Mouse (Mus musculus): ENCODE results near the gene Mecom. TPM values are rescaled to one million over a fixed set of nuclear protein-coding genes. Genes with fewer than 3 reads are reported as not detected.

The Mecom gene
- polyA plus RNA-seq, 1 experiment from 2014 or later = 32.7 TPM

- H3K36me3 ChIP-seq (ENCODE audit: control insufficient read depth, insufficient read depth, low read length) = no peaks in the 10 kb centered on the region
- peak overlapping the region; percentile 88; the same call in 1 of the 2 replicates for H3K9ac ChIP-seq (ENCODE audit: low read length)
- H3K4me1 ChIP-seq (ENCODE audit: control insufficient read depth, insufficient read depth, low read length) = peaks cover 27% of the 10 kb centered on the region
- peak overlapping the region; percentile 71 for H3K4me3 ChIP-seq (ENCODE audit: low read depth, low read length)
- peaks cover 32% of the 10 kb centered on the region for H3K27me3 ChIP-seq (ENCODE audit: control insufficient read depth, insufficient read depth, low read length)
- H3K4me2 ChIP-seq = peak overlapping the region; percentile 82
- H3K9me3 ChIP-seq (ENCODE audit: control insufficient read depth, low read length) = no peaks in the 10 kb centered on the region
- peak; percentile 95 for DNase-seq (ENCODE audit: low spot score, missing footprints)
- 0 out of 2 replicates have a peak overlapping the region, but pooled peaks have one; percentile 89 for H3K27ac ChIP-seq (ENCODE audit: low read depth, low read length)
- no peak for ATAC-seq (ENCODE audit: low FRiP score)
- under 1% methylated on average over 16 of the region's 16 CpGs for WGBS
Observed at GRCm38 (mm10) chr3:30510105-30510504, 37.7 kb downstream of the Mecom start.

- Histone ChIP-seq H3K27me3 (ENCODE audit: control insufficient read depth, insufficient read depth, low read length) (peaks cover 39% of the 10 kb centered on the region), H3K9me3 (ENCODE audit: control insufficient read depth, low read length) (no peaks in the 10 kb centered on the region), H3K9ac (ENCODE audit: low read length) (peak overlapping the region; percentile 88), H3K4me2 (peak overlapping the region; percentile 82), H3K36me3 (ENCODE audit: control insufficient read depth, insufficient read depth, low read length) (no peaks in the 10 kb centered on the region), H3K4me1 (ENCODE audit: control insufficient read depth, insufficient read depth, low read length) (peaks cover 35% of the 10 kb centered on the region), H3K4me3 (ENCODE audit: low read depth, low read length) (peak overlapping the region; percentile 71), H3K27ac (ENCODE audit: low read depth, low read length) (peak overlapping the region; percentile 89)
- ATAC-seq (ENCODE audit: low FRiP score) = peak; percentile 59
- WGBS = under 1% methylated on average over 33 of the region's 55 CpGs
- peak; percentile 97 for DNase-seq (ENCODE audit: low spot score, missing footprints)
Observed at GRCm38 (mm10) chr3:30508930-30509910, 38.6 kb downstream of the Mecom start.

DNA sequence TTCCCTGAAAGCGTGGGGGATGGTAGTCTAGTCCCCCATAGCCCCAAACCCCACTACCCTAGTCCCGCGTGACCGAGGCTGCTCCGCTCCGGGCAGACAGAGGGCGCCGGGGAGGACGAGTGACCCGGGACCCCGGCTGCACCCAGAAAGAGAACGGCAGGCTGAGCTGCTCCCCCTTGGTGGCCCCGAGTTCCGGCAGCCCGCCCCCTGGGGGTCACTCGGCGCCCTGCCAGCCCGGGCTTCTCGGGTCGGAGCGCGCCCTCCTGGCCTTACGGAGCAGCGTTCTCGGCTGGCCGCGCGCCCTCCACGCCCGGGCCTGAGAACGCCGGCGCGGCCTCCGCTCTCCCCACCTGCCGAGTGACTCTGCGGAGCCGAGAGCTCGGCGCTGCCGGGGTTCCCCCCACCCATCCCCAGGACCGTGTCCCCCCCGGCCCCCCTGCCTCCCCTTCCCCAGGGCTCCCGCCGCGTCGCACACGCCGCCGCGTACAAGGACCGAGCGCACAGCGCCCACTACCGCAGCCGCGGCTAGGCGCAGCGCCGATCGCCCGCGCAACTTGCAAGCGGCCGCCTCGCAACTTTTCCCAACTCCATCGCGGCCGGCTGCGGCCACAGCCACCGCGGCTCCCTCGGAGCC, 39.4 kb downstream of the Mecom start:
- Histone ChIP-seq H3K4me3 (ENCODE audit: low read depth, low read length) (peak overlapping the region; percentile 71), H3K9me3 (ENCODE audit: control insufficient read depth, low read length) (no peaks in the 10 kb centered on the region), H3K36me3 (ENCODE audit: control insufficient read depth, insufficient read depth, low read length) (no peaks in the 10 kb centered on the region), H3K9ac (ENCODE audit: low read length) (peak overlapping the region; percentile 88), H3K4me2 (peak overlapping the region; percentile 82), H3K4me1 (ENCODE audit: control insufficient read depth, insufficient read depth, low read length) (peaks cover 35% of the 10 kb centered on the region), H3K27ac (ENCODE audit: low read depth, low read length) (peak overlapping the region; percentile 89), H3K27me3 (ENCODE audit: control insufficient read depth, insufficient read depth, low read length) (peaks cover 39% of the 10 kb centered on the region)
- WGBS = 0% methylated on average over 27 of the region's 73 CpGs
- DNase-seq (ENCODE audit: low spot score, missing footprints) = no peak
- peak; percentile 80 for ATAC-seq (ENCODE audit: low FRiP score)

DNA sequence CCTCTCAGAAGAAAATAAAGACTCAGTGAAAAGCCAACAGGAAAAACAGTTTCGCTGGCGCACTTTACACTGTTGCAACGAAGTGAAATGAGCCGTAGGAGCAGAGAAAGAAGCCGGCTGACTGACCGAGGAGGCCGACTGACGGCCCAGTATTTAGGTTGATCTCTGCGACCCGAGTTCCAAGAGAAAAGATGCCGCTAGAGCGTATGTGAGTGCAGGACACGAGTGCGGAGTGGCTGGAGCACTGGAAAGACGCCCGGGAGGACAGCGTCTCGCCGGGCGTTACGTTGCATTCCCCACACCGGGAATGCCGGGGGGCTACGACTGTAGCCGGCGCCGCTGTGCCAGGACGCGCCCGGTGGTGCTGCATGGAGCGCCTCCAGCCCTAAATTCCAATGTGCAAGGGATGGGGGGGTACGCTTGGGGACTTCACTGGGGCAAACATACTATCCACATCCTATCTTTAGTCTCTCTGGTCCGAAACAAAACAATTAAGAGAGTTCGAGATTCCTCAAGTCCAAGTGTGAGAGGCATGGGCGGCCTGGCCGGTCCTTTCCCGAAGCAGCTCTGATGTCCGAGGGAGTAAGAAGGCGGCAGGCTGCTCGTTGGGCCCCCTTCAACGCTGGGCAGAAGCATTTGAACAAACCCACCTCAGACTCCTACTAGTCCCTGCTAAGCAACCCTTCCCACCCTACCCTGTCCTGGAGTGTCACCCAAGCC, 40.1 kb downstream of the Mecom start:
- H3K9me3 ChIP-seq (ENCODE audit: control insufficient read depth, low read length) = no peaks in the 10 kb centered on the region
- ATAC-seq (ENCODE audit: low FRiP score) (peak; percentile 22), DNase-seq (ENCODE audit: low spot score, missing footprints) (peak; percentile 98)
- peaks cover 35% of the 10 kb centered on the region for H3K27me3 ChIP-seq (ENCODE audit: control insufficient read depth, insufficient read depth, low read length)
- H3K4me2 ChIP-seq = peak overlapping the region; percentile 82
- WGBS = under 1% methylated on average over 41 of the region's 41 CpGs
- H3K9ac ChIP-seq (ENCODE audit: low read length) = peak overlapping the region; percentile 88
- peak overlapping the region; percentile 89 for H3K27ac ChIP-seq (ENCODE audit: low read depth, low read length)
- no peaks in the 10 kb centered on the region for H3K36me3 ChIP-seq (ENCODE audit: control insufficient read depth, insufficient read depth, low read length)
- H3K4me1 ChIP-seq (ENCODE audit: control insufficient read depth, insufficient read depth, low read length) = peaks cover 35% of the 10 kb centered on the region
- H3K4me3 ChIP-seq (ENCODE audit: low read depth, low read length) = peak overlapping the region; percentile 71

DNA sequence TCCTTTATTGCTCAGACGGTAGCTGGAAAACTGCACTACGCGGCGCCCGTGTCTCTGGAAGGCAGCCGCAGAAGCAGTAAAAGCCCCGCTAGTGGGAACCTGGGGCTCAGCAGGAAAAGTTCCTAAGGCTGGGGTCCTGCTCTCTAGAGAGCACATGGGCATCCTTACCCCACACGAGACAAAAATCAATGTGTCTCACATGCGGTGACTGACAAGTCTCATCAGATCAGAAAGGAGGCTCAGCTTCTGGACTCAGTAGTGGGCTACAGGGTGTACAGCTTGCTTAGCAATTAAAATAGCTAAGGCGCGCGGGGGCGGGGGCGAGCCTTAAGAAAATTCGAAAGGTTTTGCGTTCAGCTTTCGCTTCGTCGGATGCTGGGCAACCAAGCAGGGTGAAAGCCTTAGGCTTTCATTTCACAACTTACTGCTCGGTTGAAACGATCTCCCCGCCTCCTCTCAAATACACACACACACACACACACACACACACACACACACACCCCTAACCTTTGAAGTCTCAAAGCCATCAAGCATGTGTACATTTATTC, 40.7 kb downstream of the Mecom start:
- WGBS = under 1% methylated on average over 22 of the region's 22 CpGs
- peak overlapping the region; percentile 71 for H3K4me3 ChIP-seq (ENCODE audit: low read depth, low read length)
- peaks cover 35% of the 10 kb centered on the region for H3K4me1 ChIP-seq (ENCODE audit: control insufficient read depth, insufficient read depth, low read length)
- peak overlapping the region; percentile 89 for H3K27ac ChIP-seq (ENCODE audit: low read depth, low read length)
- no peaks in the 10 kb centered on the region for H3K36me3 ChIP-seq (ENCODE audit: control insufficient read depth, insufficient read depth, low read length)
- peak overlapping the region; percentile 82 for H3K4me2 ChIP-seq
- no peaks in the 10 kb centered on the region for H3K9me3 ChIP-seq (ENCODE audit: control insufficient read depth, low read length)
- H3K9ac ChIP-seq (ENCODE audit: low read length) = peak overlapping the region; percentile 88
- ATAC-seq (ENCODE audit: low FRiP score) = peak; percentile 14; the same call in 1 of the 2 replicates
- DNase-seq (ENCODE audit: low spot score, missing footprints) = no peak
- peaks cover 29% of the 10 kb centered on the region for H3K27me3 ChIP-seq (ENCODE audit: control insufficient read depth, insufficient read depth, low read length)

DNA sequence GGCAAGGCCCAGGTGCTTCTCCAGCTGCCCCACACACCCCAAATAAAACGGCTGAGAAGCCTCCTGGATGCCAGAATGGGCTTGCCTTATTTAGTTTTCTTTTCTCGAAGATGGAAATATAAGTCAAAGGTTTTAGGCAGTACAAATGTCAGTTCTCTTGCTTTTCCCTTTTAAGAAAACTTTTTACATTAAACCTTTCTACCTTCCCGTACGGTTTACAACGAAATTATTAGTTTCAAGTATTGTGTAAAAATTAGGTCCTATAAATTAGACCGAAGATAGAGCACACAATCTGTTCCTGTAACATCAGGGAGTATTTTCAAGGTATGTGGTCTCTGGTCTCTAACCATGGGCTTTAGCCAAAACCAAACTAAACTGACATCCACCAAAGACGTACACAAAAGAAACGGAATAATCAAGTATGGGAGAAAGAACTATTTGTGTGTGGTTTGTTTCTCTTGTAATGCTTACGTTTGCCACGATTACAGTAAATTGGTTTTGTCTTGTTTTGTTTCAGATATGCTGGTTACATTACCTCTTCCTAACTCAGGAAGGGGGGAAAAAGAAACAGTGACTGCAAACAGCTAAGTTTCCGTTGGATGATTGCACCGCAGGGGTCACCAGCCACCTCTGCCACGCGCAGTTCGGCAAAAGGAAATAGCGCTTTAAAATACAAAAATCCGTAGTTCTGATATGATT, 41.3 kb downstream of the Mecom start:
- WGBS = 3% methylated on average over 17 of the region's 17 CpGs
- H3K4me1 ChIP-seq (ENCODE audit: control insufficient read depth, insufficient read depth, low read length) = peaks cover 38% of the 10 kb centered on the region
- H3K27me3 ChIP-seq (ENCODE audit: control insufficient read depth, insufficient read depth, low read length) = peaks cover 23% of the 10 kb centered on the region

DNA sequence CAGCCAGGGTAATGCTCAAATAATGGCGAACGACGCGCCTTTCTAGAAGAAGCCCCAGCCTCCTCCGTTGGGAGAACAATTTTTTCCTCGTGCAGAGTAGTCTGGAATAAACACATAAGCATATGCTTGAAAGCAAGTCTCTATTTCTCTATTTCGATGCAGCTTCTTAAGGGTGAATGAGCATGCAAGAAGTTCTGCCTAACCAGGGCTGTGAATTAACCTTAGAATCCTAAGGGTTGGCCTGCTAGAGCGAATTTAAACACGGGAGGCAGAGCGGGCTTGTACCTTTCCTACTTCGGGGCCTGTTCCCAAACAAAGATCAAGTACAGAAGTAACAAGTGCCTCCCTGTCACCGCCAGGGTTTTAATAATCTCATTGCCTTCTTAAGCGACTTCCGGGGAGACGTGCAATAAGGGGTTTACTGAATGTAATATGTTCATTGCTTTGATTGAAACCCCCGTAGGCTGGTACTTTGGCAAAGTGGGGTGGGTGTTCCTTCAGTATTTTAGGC, 42.0 kb downstream of the Mecom start:
- DNase-seq (ENCODE audit: low spot score, missing footprints) = peak; percentile 97
- WGBS = 5% methylated on average over 16 of the region's 16 CpGs
- Histone ChIP-seq H3K27me3 (ENCODE audit: control insufficient read depth, insufficient read depth, low read length) (peaks cover 16% of the 10 kb centered on the region), H3K4me3 (ENCODE audit: low read depth, low read length) (peak overlapping the region; percentile 4; the same call in 1 of the 2 replicates), H3K27ac (ENCODE audit: low read depth, low read length) (no peak overlapping the region), H3K9ac (ENCODE audit: low read length) (peak overlapping the region; percentile 26), H3K4me2 (peak overlapping the region; percentile 82), H3K9me3 (ENCODE audit: control insufficient read depth, low read length) (no peaks in the 10 kb centered on the region), H3K36me3 (ENCODE audit: control insufficient read depth, insufficient read depth, low read length) (no peaks in the 10 kb centered on the region), H3K4me1 (ENCODE audit: control insufficient read depth, insufficient read depth, low read length) (peaks cover 38% of the 10 kb centered on the region)
- ATAC-seq (ENCODE audit: low FRiP score) = no peak

More for the DNA sequence above, 41.3 kb downstream of the Mecom start:
- H3K36me3 ChIP-seq (ENCODE audit: control insufficient read depth, insufficient read depth, low read length) = no peaks in the 10 kb centered on the region
- H3K4me3 ChIP-seq (ENCODE audit: low read depth, low read length) = peak overlapping the region; percentile 71
- H3K4me2 ChIP-seq = peak overlapping the region; percentile 82
- H3K9me3 ChIP-seq (ENCODE audit: control insufficient read depth, low read length) = no peaks in the 10 kb centered on the region
- ATAC-seq (ENCODE audit: low FRiP score) (no peak), DNase-seq (ENCODE audit: low spot score, missing footprints) (no peak)
- peak overlapping the region; percentile 88 for H3K9ac ChIP-seq (ENCODE audit: low read length)
- peak overlapping the region; percentile 89; the same call in 1 of the 2 replicates for H3K27ac ChIP-seq (ENCODE audit: low read depth, low read length)

DNA sequence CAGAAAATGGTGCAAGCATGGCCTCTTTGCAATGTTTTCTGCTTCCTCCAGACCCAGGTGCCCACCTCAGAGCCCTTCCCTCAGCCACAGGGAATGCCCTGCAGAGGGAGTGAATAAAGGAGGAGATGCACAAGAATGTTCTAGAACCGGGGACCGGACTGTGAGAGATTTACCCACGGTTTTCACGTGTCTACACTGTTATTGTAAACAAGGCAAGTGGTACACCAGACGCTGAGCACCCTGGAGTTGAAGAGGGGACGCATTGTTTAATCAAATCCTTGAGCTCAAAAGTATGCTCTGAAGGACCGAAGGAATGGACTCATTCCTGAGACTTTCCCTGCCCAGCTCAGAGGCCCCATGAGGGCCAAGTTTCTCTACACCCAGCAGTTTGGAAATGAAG, 43.2 kb downstream of the Mecom start:
- peaks cover 8% of the 10 kb centered on the region for H3K27me3 ChIP-seq (ENCODE audit: control insufficient read depth, insufficient read depth, low read length)
- WGBS = 36% methylated on average over 7 of the region's 7 CpGs
- ATAC-seq (ENCODE audit: low FRiP score) = no peak
- H3K4me1 ChIP-seq (ENCODE audit: control insufficient read depth, insufficient read depth, low read length) = peaks cover 34% of the 10 kb centered on the region
- no peak overlapping the region for H3K27ac ChIP-seq (ENCODE audit: low read depth, low read length)
- H3K36me3 ChIP-seq (ENCODE audit: control insufficient read depth, insufficient read depth, low read length) = no peaks in the 10 kb centered on the region
- no peak for DNase-seq (ENCODE audit: low spot score, missing footprints)
- H3K4me3 ChIP-seq (ENCODE audit: low read depth, low read length) = no peak overlapping the region
- H3K9ac ChIP-seq (ENCODE audit: low read length) = no peak overlapping the region
- no peaks in the 10 kb centered on the region for H3K9me3 ChIP-seq (ENCODE audit: control insufficient read depth, low read length)
- H3K4me2 ChIP-seq = no peak overlapping the region
